Mouse (Mus musculus): ENCODE measurements around the gene Gm20388. TPM values are rescaled to one million over a fixed set of nuclear protein-coding genes. Genes with fewer than 3 reads are reported as not detected.
"Not testable (repeated sequence)": the region's sequence is repeated elsewhere in the genome, so short reads cannot be mapped to it uniquely, and the experiment has no call there.

The Gm20388 gene
- total and polyA plus RNA-seq, 3 experiments = 0.02 to 0.05 TPM; not detected in 1

- ATAC-seq (ENCODE audit: extremely low read depth, insufficient number of reproducible peaks, low FRiP score, poor library complexity, severe bottlenecking) = no peak
- TF ChIP-seq TAL1 (conservative IDR thresholded peaks at IDR 0.05; ENCODE audit: low read depth, low read length) (no peak), CTCF (IDR thresholded peaks at IDR 0.05; ENCODE audit: low read depth, low read length) (no peak), GATA1 (IDR thresholded peaks at IDR 0.05; ENCODE audit: borderline replicate concordance, low read length) (no peak), POLR2AphosphoS5 (IDR thresholded peaks at IDR 0.05; ENCODE audit: insufficient replicate concordance, low read depth, low read length) (no peak), GATA2 (IDR thresholded peaks at IDR 0.05; ENCODE audit: borderline replicate concordance, low read depth, low read length) (no peak)
- Histone ChIP-seq H3K4me1 (ENCODE audit: insufficient read depth, low read depth, low read length) (no peaks in the 10 kb centered on the region), H3K27me3 (ENCODE audit: insufficient read depth, low read length) (no peaks in the 10 kb centered on the region), H3K4me3 (ENCODE audit: low read depth, low read length) (no peak overlapping the region; the same call in 1 of the 2 replicates), H3K9me3 (replicated peaks) (peaks cover 84% of the 10 kb centered on the region), H3K36me3 (replicated peaks) (no peaks in the 10 kb centered on the region)
- no peak for DNase-seq (ENCODE audit: low spot score)
Measured at GRCm38 (mm10) chr8:121129265-121129940, 1218.8 kb downstream of the Gm20388 start.

GRCm38 (mm10) chr8:121130522-121130921 is 1219.9 kb downstream of the Gm20388 start:
- no peaks in the 10 kb centered on the region for H3K4me1 ChIP-seq (ENCODE audit: insufficient read depth, low read depth, low read length)
- TF ChIP-seq CTCF (IDR thresholded peaks at IDR 0.05; ENCODE audit: low read depth, low read length) (no peak), POLR2AphosphoS5 (IDR thresholded peaks at IDR 0.05; ENCODE audit: insufficient replicate concordance, low read depth, low read length) (no peak), TAL1 (conservative IDR thresholded peaks at IDR 0.05; ENCODE audit: low read depth, low read length) (no peak), GATA2 (IDR thresholded peaks at IDR 0.05; ENCODE audit: borderline replicate concordance, low read depth, low read length) (no peak), GATA1 (IDR thresholded peaks at IDR 0.05; ENCODE audit: borderline replicate concordance, low read length) (no peak)
- DNase-seq (ENCODE audit: low spot score) (no peak), ATAC-seq (ENCODE audit: extremely low read depth, insufficient number of reproducible peaks, low FRiP score, poor library complexity, severe bottlenecking) (no peak)
- H3K9me3 ChIP-seq (replicated peaks) = peaks cover 84% of the 10 kb centered on the region
- no peaks in the 10 kb centered on the region for H3K27me3 ChIP-seq (ENCODE audit: insufficient read depth, low read length)
- no peaks in the 10 kb centered on the region for H3K36me3 ChIP-seq (replicated peaks)
- H3K4me3 ChIP-seq (ENCODE audit: low read depth, low read length) = no peak overlapping the region

GRCm38 (mm10) chr8:121132961-121133513 is 1222.4 kb downstream of the Gm20388 start:
- no peak overlapping the region for H3K4me3 ChIP-seq (ENCODE audit: low read depth, low read length)
- ATAC-seq (ENCODE audit: extremely low read depth, insufficient number of reproducible peaks, low FRiP score, poor library complexity, severe bottlenecking) (no peak), DNase-seq (ENCODE audit: low spot score) (no peak)
- no peaks in the 10 kb centered on the region for H3K27me3 ChIP-seq (ENCODE audit: insufficient read depth, low read length)
- no peaks in the 10 kb centered on the region for H3K4me1 ChIP-seq (ENCODE audit: insufficient read depth, low read depth, low read length)
- H3K36me3 ChIP-seq (replicated peaks) = no peaks in the 10 kb centered on the region
- TF ChIP-seq POLR2AphosphoS5 (IDR thresholded peaks at IDR 0.05; ENCODE audit: insufficient replicate concordance, low read depth, low read length) (no peak), GATA2 (IDR thresholded peaks at IDR 0.05; ENCODE audit: borderline replicate concordance, low read depth, low read length) (no peak), GATA1 (IDR thresholded peaks at IDR 0.05; ENCODE audit: borderline replicate concordance, low read length) (no peak), CTCF (IDR thresholded peaks at IDR 0.05; ENCODE audit: low read depth, low read length) (no peak), TAL1 (conservative IDR thresholded peaks at IDR 0.05; ENCODE audit: low read depth, low read length) (no peak)
- peaks cover 79% of the 10 kb centered on the region for H3K9me3 ChIP-seq (replicated peaks)

GRCm38 (mm10) chr8:121134102-121134501 is 1223.5 kb downstream of the Gm20388 start:
- peaks cover 78% of the 10 kb centered on the region for H3K9me3 ChIP-seq (replicated peaks)
- H3K4me1 ChIP-seq (ENCODE audit: insufficient read depth, low read depth, low read length) = no peaks in the 10 kb centered on the region
- ATAC-seq (ENCODE audit: extremely low read depth, insufficient number of reproducible peaks, low FRiP score, poor library complexity, severe bottlenecking) (no peak), DNase-seq (ENCODE audit: low spot score) (no peak)
- no peaks in the 10 kb centered on the region for H3K36me3 ChIP-seq (replicated peaks)
- no peak overlapping the region for H3K4me3 ChIP-seq (ENCODE audit: low read depth, low read length)
- TF ChIP-seq CTCF (IDR thresholded peaks at IDR 0.05; ENCODE audit: low read depth, low read length) (no peak), GATA2 (IDR thresholded peaks at IDR 0.05; ENCODE audit: borderline replicate concordance, low read depth, low read length) (no peak), GATA1 (IDR thresholded peaks at IDR 0.05; ENCODE audit: borderline replicate concordance, low read length) (no peak), POLR2AphosphoS5 (IDR thresholded peaks at IDR 0.05; ENCODE audit: insufficient replicate concordance, low read depth, low read length) (no peak), TAL1 (conservative IDR thresholded peaks at IDR 0.05; ENCODE audit: low read depth, low read length) (no peak)
- no peaks in the 10 kb centered on the region for H3K27me3 ChIP-seq (ENCODE audit: insufficient read depth, low read length)

GRCm38 (mm10) chr8:121134512-121134911 is 1223.9 kb downstream of the Gm20388 start:
- Histone ChIP-seq H3K4me1 (ENCODE audit: insufficient read depth, low read depth, low read length) (no peaks in the 10 kb centered on the region), H3K27me3 (ENCODE audit: insufficient read depth, low read length) (no peaks in the 10 kb centered on the region), H3K4me3 (ENCODE audit: low read depth, low read length) (no peak overlapping the region), H3K9me3 (replicated peaks) (peaks cover 78% of the 10 kb centered on the region), H3K36me3 (replicated peaks) (no peaks in the 10 kb centered on the region)
- TF ChIP-seq POLR2AphosphoS5 (IDR thresholded peaks at IDR 0.05; ENCODE audit: insufficient replicate concordance, low read depth, low read length) (no peak), GATA2 (IDR thresholded peaks at IDR 0.05; ENCODE audit: borderline replicate concordance, low read depth, low read length) (no peak), TAL1 (conservative IDR thresholded peaks at IDR 0.05; ENCODE audit: low read depth, low read length) (no peak), CTCF (IDR thresholded peaks at IDR 0.05; ENCODE audit: low read depth, low read length) (no peak), GATA1 (IDR thresholded peaks at IDR 0.05; ENCODE audit: borderline replicate concordance, low read length) (no peak)
- ATAC-seq (ENCODE audit: extremely low read depth, insufficient number of reproducible peaks, low FRiP score, poor library complexity, severe bottlenecking) = no peak
- DNase-seq (ENCODE audit: low spot score) = no peak

- H3K9me3 ChIP-seq (replicated peaks) = peaks cover 83% of the 10 kb centered on the region
- ATAC-seq (ENCODE audit: extremely low read depth, insufficient number of reproducible peaks, low FRiP score, poor library complexity, severe bottlenecking) (no peak), DNase-seq (ENCODE audit: low spot score) (no peak)
- H3K4me3 ChIP-seq (ENCODE audit: low read depth, low read length) = no peak overlapping the region
- no peaks in the 10 kb centered on the region for H3K27me3 ChIP-seq (ENCODE audit: insufficient read depth, low read length)
- H3K36me3 ChIP-seq (replicated peaks) = no peaks in the 10 kb centered on the region
- TF ChIP-seq POLR2AphosphoS5 (IDR thresholded peaks at IDR 0.05; ENCODE audit: insufficient replicate concordance, low read depth, low read length) (no peak), GATA2 (IDR thresholded peaks at IDR 0.05; ENCODE audit: borderline replicate concordance, low read depth, low read length) (no peak), GATA1 (IDR thresholded peaks at IDR 0.05; ENCODE audit: borderline replicate concordance, low read length) (no peak), CTCF (IDR thresholded peaks at IDR 0.05; ENCODE audit: low read depth, low read length) (no peak), TAL1 (conservative IDR thresholded peaks at IDR 0.05; ENCODE audit: low read depth, low read length) (no peak)
- H3K4me1 ChIP-seq (ENCODE audit: insufficient read depth, low read depth, low read length) = no peaks in the 10 kb centered on the region
Measured at GRCm38 (mm10) chr8:121136856-121137255, 1226.2 kb downstream of the Gm20388 start.

- not testable (repeated sequence) for H3K27me3 ChIP-seq (ENCODE audit: insufficient read depth, low read length); DNase-seq (ENCODE audit: low spot score); H3K4me3 ChIP-seq (ENCODE audit: low read depth, low read length); ATAC-seq (ENCODE audit: extremely low read depth, insufficient number of reproducible peaks, low FRiP score, poor library complexity, severe bottlenecking); H3K4me1 ChIP-seq (ENCODE audit: insufficient read depth, low read depth, low read length); H3K36me3 ChIP-seq (replicated peaks)
- H3K9me3 ChIP-seq (replicated peaks) = peaks cover 82% of the 10 kb centered on the region
Measured at GRCm38 (mm10) chr8:121145457-121146134, 1235.0 kb downstream of the Gm20388 start.

Measured in G1E (cell line).